Comparison of ENCODE assay signal across 8 mouse cellular contexts in the genomic region with DNA sequence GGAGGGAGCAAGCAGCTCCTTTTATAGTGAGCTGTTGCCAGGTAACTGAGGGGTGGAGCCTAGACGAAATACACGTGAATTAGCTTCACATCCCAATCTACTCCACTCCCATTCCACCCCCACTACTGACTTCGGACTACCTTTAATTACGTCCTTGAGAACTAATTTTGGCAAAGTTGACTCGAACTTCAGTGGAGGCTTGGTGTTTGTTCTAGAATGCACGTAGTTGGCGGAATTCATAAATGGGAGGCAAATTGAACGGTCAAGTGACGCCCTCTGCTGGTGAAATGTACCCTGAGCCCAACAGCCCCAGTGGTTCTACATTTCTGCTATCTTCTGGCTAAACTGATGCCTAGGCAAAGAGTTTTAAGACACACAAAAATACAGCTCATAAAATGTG. TPM values are rescaled to one million over a fixed set of nuclear protein-coding genes. Genes with fewer than 3 reads are reported as not detected.
DNase-seq lines count a peak whose midpoint lies in the region; ATAC-seq and TF ChIP-seq lines count a peak whose summit lies in the region.
"Had no signal": no experiment of that assay in that cellular context is flagged by ENCODE, and none has a peak within 500 bp of the region (broad histone marks: within the 10 kb centered on the region; RNA-seq: fewer than 3 reads in every experiment).

No protein-coding gene starts in this region.

- H3K36me3 ChIP-seq in forebrain, embryonic 14.5 days (ENCODE audit: control insufficient read depth, insufficient read depth, low read length), result no peaks in the 10 kb centered on the region
- H3K36me3 ChIP-seq in liver, postnatal 0 days (replicated peaks; ENCODE audit: insufficient read depth, low read length), result no peaks in the 10 kb centered on the region
- H3K36me3 ChIP-seq: neural tube, embryonic 12.5 days had no signal

- peak; percentile 62 for TF ChIP-seq CTCF in liver, postnatal 0 days (IDR thresholded peaks at IDR 0.05; ENCODE audit: low read depth)

- 28% methylated on average over 9 of the region's 9 CpGs for whole genome bisulfite sequencing in forebrain, embryonic 14.5 days
- WGBS in liver, postnatal 0 days (ENCODE audit: insufficient replicate concordance), result 40% methylated on average over 9 of the region's 9 CpGs

- no peak overlapping the region for H3K4me3 ChIP-seq in forebrain, embryonic 14.5 days (ENCODE audit: low read depth, low read length)
- H3K4me3 ChIP-seq in liver, postnatal 0 days (ENCODE audit: low read depth, low read length), result no peak overlapping the region
- H3K4me3 ChIP-seq: neural tube, embryonic 12.5 days had no signal

- no peak overlapping the region for H3K27ac ChIP-seq in forebrain, embryonic 14.5 days (ENCODE audit: low read depth, low read length)
- no peak overlapping the region for H3K27ac ChIP-seq in liver, postnatal 0 days (ENCODE audit: low read depth)
- H3K27ac ChIP-seq: neural tube, embryonic 12.5 days had no signal

- no peaks in the 10 kb centered on the region for H3K4me1 ChIP-seq in forebrain, embryonic 14.5 days (ENCODE audit: control insufficient read depth, insufficient read depth, low read length)
- H3K4me1 ChIP-seq in liver, postnatal 0 days (ENCODE audit: insufficient read depth), result no peaks in the 10 kb centered on the region
- H3K4me1 ChIP-seq: neural tube, embryonic 12.5 days had no signal

- no peak for TF ChIP-seq EP300 in liver, postnatal 0 days (IDR thresholded peaks at IDR 0.05; ENCODE audit: low read depth)

- H3K9me3 ChIP-seq in forebrain, embryonic 14.5 days (replicated peaks; ENCODE audit: control insufficient read depth, low read length), result no peaks in the 10 kb centered on the region
- H3K9me3 ChIP-seq in liver, postnatal 0 days (ENCODE audit: low read length), result no peaks in the 10 kb centered on the region
- H3K9me3 ChIP-seq: neural tube, embryonic 12.5 days had no signal

- no peaks in the 10 kb centered on the region for H3K27me3 ChIP-seq in forebrain, embryonic 14.5 days (replicated peaks; ENCODE audit: control insufficient read depth, insufficient read depth, low read length)
- no peaks in the 10 kb centered on the region for H3K27me3 ChIP-seq in liver, postnatal 0 days (ENCODE audit: insufficient read depth, low read length)

- peak; percentile 28 for DNase-seq in left cerebral cortex, postnatal 4 days
- DNase-seq in left cerebral cortex, adult 11 months (ENCODE audit: low spot score), result no peak
- DNase-seq in Muller cell, postnatal 12 days (ENCODE audit: inconsistent ontology term), result peak; percentile 29
- DNase-seq in forebrain, embryonic 14.5 days (ENCODE audit: low spot score), result peak; percentile 9
- DNase-seq in liver, postnatal 0 days, result peak; percentile 50
- DNase-seq in thymus, postnatal 14 days, result peak; percentile 25
- DNase-seq in layer of hippocampus, adult 8-10 months (ENCODE audit: low spot score in 2 of 2), result no peak

- ATAC-seq in forebrain, embryonic 14.5 days, result 0 out of 2 replicates have a peak, but pooled peaks have one; percentile 35
- ATAC-seq in liver, postnatal 0 days, result peak; percentile 40; the same call in 1 of the 2 replicates

- H3K4me2 ChIP-seq in forebrain, embryonic 14.5 days (ENCODE audit: low read length), result no peak overlapping the region
- no peak overlapping the region for H3K4me2 ChIP-seq in liver, postnatal 0 days (ENCODE audit: low read depth, low read length)
- H3K4me2 ChIP-seq: neural tube, embryonic 12.5 days had no signal

- intact Hi-C loops in left cerebral cortex, postnatal 4 days (cut with DNase I), result no loop called here

- no peak overlapping the region for H3K9ac ChIP-seq in forebrain, embryonic 14.5 days (ENCODE audit: low read length)
- H3K9ac ChIP-seq in liver, postnatal 0 days (replicated peaks), result no peak overlapping the region
- H3K9ac ChIP-seq: neural tube, embryonic 12.5 days had no signal

RNA-seq across cellular contexts. Expression of a gene that starts 7.3 kb away (rescaled TPM):
- total RNA-seq in left cerebral cortex, postnatal 4 days (2021), result 10 to 100 TPM; 38.7 to 44.8 TPM
- 53.6 and 58.4 TPM in 2 replicates for polyA plus RNA-seq in forebrain, embryonic 14.5 days (2014; fragmentation: Nextera tagmentation; extraction: Ambion mirVana)
- polyA plus RNA-seq in liver, postnatal 0 days (2015; fragmentation: Nextera tagmentation; extraction: Ambion mirVana), result 25.3 and 27.1 TPM in 2 replicates
- 10 to 100 TPM; 29.5 to 40.4 (median 32.9) TPM for total RNA-seq in layer of hippocampus, adult 8-10 months (2022)

Comparison
In these comparisons a context has a peak if more than half of its experiments do, and no peak if none do; other contexts are left out.
1. DNase-seq: peak in left cerebral cortex, postnatal 4 days (single experiment), Muller cell, postnatal 12 days (single experiment), forebrain, embryonic 14.5 days (single experiment), liver, postnatal 0 days (single experiment) and thymus, postnatal 14 days (single experiment); none in left cerebral cortex, adult 11 months (single experiment) and layer of hippocampus, adult 8-10 months (0 of 2).